In the genomic region with DNA sequence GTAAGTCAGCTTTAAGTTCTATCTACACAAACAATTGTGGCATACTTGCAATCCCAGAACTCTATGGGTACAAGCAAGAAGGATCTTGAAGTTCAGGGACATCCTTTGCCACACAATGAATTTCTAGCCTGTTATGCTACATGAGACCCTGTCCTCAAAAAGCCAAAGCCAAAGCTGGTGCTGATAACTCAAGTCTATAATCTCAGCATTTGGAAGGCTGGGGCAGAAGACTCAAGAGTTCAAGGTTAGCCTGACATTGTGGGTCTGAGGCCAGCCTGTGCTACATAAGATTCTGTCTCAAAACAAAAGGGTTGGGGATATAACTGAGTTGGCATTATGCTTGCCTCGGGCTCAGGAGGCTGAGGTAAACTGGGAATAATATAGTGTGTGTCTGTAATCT, we compare ENCODE assay signal across 9 mouse cellular contexts. TPM values are rescaled to one million over a fixed set of nuclear protein-coding genes. Genes with fewer than 3 reads are reported as not detected.
A peak's percentile ranks its signal among the peaks of the same experiment; 100 is the strongest.
DNase-seq lines count a peak whose midpoint lies in the region; ATAC-seq and TF ChIP-seq lines count a peak whose summit lies in the region.
"Had no signal": no experiment of that assay in that cellular context is flagged by ENCODE, and none has a peak within 500 bp of the region (broad histone marks: within the 10 kb centered on the region; RNA-seq: fewer than 3 reads in every experiment).

No protein-coding gene starts in this region.

- 63% methylated on average over 1 of the region's 1 CpGs for WGBS in lung, embryonic 16.5 days
- 67% methylated on average over 1 of the region's 1 CpGs for WGBS in forebrain, embryonic 13.5 days
- WGBS in limb, embryonic 14.5 days = 81% methylated on average over 1 of the region's 1 CpGs
- 59% methylated on average over 1 of the region's 1 CpGs for WGBS in stomach, embryonic 14.5 days
- 70% methylated on average over 1 of the region's 1 CpGs for WGBS in thymus, adult 2 months

- no peak overlapping the region for H3K27ac ChIP-seq in lung, embryonic 16.5 days (ENCODE audit: low read length)
- H3K27ac ChIP-seq in forebrain, embryonic 13.5 days = no peak overlapping the region
- H3K27ac ChIP-seq in limb, embryonic 14.5 days (replicated peaks; ENCODE audit: low read depth, low read length) = no peak overlapping the region
- H3K27ac ChIP-seq in stomach, embryonic 14.5 days (ENCODE audit: low read length) = no peak overlapping the region
- no peak overlapping the region for H3K27ac ChIP-seq in thymus, adult 2 months (ENCODE audit: control insufficient read depth, insufficient read depth, low read length)

- H3K4me2 ChIP-seq in lung, embryonic 16.5 days (ENCODE audit: low read depth, low read length) = peak overlapping the region; percentile 70
- peak overlapping the region; percentile 69 for H3K4me2 ChIP-seq in forebrain, embryonic 13.5 days
- peak overlapping the region; percentile 68 for H3K4me2 ChIP-seq in limb, embryonic 14.5 days (replicated peaks; ENCODE audit: low read depth, low read length, severe bottlenecking)
- peak overlapping the region; percentile 58 for H3K4me2 ChIP-seq in stomach, embryonic 14.5 days (replicated peaks; ENCODE audit: low read depth, low read length)

- no peak for TF ChIP-seq CTCF in thymus, adult 2 months (IDR thresholded peaks at IDR 0.05; ENCODE audit: borderline replicate concordance, control insufficient read depth, extremely low read depth, insufficient read depth, low read length, poor library complexity)

- H3K9me3 ChIP-seq in lung, embryonic 16.5 days (ENCODE audit: control insufficient read depth, low read length) = no peaks in the 10 kb centered on the region; the same call in 1 of the 2 replicates
- H3K9me3 ChIP-seq in forebrain, embryonic 13.5 days (replicated peaks) = no peaks in the 10 kb centered on the region
- H3K9me3 ChIP-seq in limb, embryonic 14.5 days (ENCODE audit: control insufficient read depth, low read length) = no peaks in the 10 kb centered on the region
- H3K9me3 ChIP-seq in stomach, embryonic 14.5 days (ENCODE audit: control insufficient read depth, low read depth, low read length) = no peaks in the 10 kb centered on the region; the same call in 1 of the 2 replicates

- peak overlapping the region; percentile 94 for H3K4me3 ChIP-seq in lung, embryonic 16.5 days (ENCODE audit: low read length)
- H3K4me3 ChIP-seq in forebrain, embryonic 13.5 days = peak overlapping the region; percentile 71
- H3K4me3 ChIP-seq in limb, embryonic 14.5 days (replicated peaks; ENCODE audit: low read length) = peak overlapping the region; percentile 82
- peak overlapping the region; percentile 56 for H3K4me3 ChIP-seq in stomach, embryonic 14.5 days (ENCODE audit: low read depth, low read length)
- no peak overlapping the region for H3K4me3 ChIP-seq in thymus, adult 2 months (ENCODE audit: control insufficient read depth, insufficient read depth, low read length)

- peak overlapping the region; percentile 27; the same call in 1 of the 2 replicates for H3K9ac ChIP-seq in lung, embryonic 16.5 days (ENCODE audit: low read length)
- peak overlapping the region; percentile 90; the same call in 1 of the 2 replicates for H3K9ac ChIP-seq in forebrain, embryonic 13.5 days
- no peak overlapping the region; the same call in 1 of the 2 replicates for H3K9ac ChIP-seq in limb, embryonic 14.5 days (ENCODE audit: low read depth, low read length, severe bottlenecking)
- no peak overlapping the region for H3K9ac ChIP-seq in stomach, embryonic 14.5 days (replicated peaks; ENCODE audit: low read depth, low read length)

- peaks cover 10% of the 10 kb centered on the region for H3K4me1 ChIP-seq in lung, embryonic 16.5 days (replicated peaks; ENCODE audit: control insufficient read depth, insufficient read depth, low read length)
- peaks cover 18% of the 10 kb centered on the region for H3K4me1 ChIP-seq in forebrain, embryonic 13.5 days
- H3K4me1 ChIP-seq in limb, embryonic 14.5 days (ENCODE audit: control insufficient read depth, insufficient read depth, low read length) = peaks cover 12% of the 10 kb centered on the region
- peaks cover 5% of the 10 kb centered on the region; the same call in 1 of the 2 replicates for H3K4me1 ChIP-seq in stomach, embryonic 14.5 days (ENCODE audit: control insufficient read depth, insufficient read depth, low read length)
- H3K4me1 ChIP-seq in thymus, adult 2 months (replicated peaks; ENCODE audit: control insufficient read depth, insufficient read depth, low read length) = peaks cover 6% of the 10 kb centered on the region

- no peak for ATAC-seq in lung, embryonic 16.5 days (ENCODE audit: low read depth)
- no peak for ATAC-seq in forebrain, embryonic 13.5 days
- no peak for ATAC-seq in limb, embryonic 14.5 days (ENCODE audit: low FRiP score, low read depth)
- ATAC-seq in stomach, embryonic 14.5 days (ENCODE audit: insufficient number of reproducible peaks, insufficient read depth, low FRiP score, low read depth) = no peak
- no peak for ATAC-seq in inflammation-experienced regulatory T-cells, adult 6 months

- TF ChIP-seq POLR2A in limb, embryonic 14.5 days (IDR thresholded peaks at IDR 0.05; ENCODE audit: borderline replicate concordance, extremely low read depth, insufficient read depth, insufficient read length) = no peak
- TF ChIP-seq POLR2A in thymus, adult 2 months (IDR thresholded peaks at IDR 0.05; ENCODE audit: control insufficient read depth, extremely low read depth, insufficient read depth, low read length, poor library complexity) = no peak

- DNase-seq in lung, adult 18-20 months = no peak
- DNase-seq in limb, embryonic 14.5 days (ENCODE audit: low spot score) = no peak
- no peak for DNase-seq in spleen, adult 12 weeks (ENCODE audit: low spot score)
- no peak for DNase-seq in thymus, adult 2 months
- DNase-seq: kidney, postnatal 25 days had no signal

- no peaks in the 10 kb centered on the region for H3K27me3 ChIP-seq in lung, embryonic 16.5 days (ENCODE audit: control insufficient read depth, insufficient read depth, low read depth, low read length)
- H3K27me3 ChIP-seq in forebrain, embryonic 13.5 days = no peaks in the 10 kb centered on the region
- H3K27me3 ChIP-seq in limb, embryonic 14.5 days (ENCODE audit: control insufficient read depth, insufficient read depth, low read length) = no peaks in the 10 kb centered on the region
- H3K27me3 ChIP-seq in stomach, embryonic 14.5 days (ENCODE audit: control insufficient read depth, insufficient read depth, low read length) = no peaks in the 10 kb centered on the region
- no peaks in the 10 kb centered on the region for H3K27me3 ChIP-seq in thymus, adult 2 months (ENCODE audit: control insufficient read depth, insufficient read depth, low read length)

- peaks cover 13% of the 10 kb centered on the region for H3K36me3 ChIP-seq in lung, embryonic 16.5 days (ENCODE audit: control insufficient read depth, insufficient read depth, low read length)
- H3K36me3 ChIP-seq in forebrain, embryonic 13.5 days (ENCODE audit: poor library complexity, severe bottlenecking) = peaks cover 9% of the 10 kb centered on the region
- peaks cover 17% of the 10 kb centered on the region for H3K36me3 ChIP-seq in limb, embryonic 14.5 days (ENCODE audit: control insufficient read depth, insufficient read depth, low read length)
- H3K36me3 ChIP-seq in stomach, embryonic 14.5 days (ENCODE audit: control insufficient read depth, insufficient read depth, low read length) = peaks cover 4% of the 10 kb centered on the region
- peaks cover 5% of the 10 kb centered on the region for H3K36me3 ChIP-seq in thymus, adult 2 months (ENCODE audit: control insufficient read depth, insufficient read depth, low read length)

RNA-seq across cellular contexts. Expression of gene Amn1, which starts 1.1 kb away (rescaled TPM):
- 25.9 and 34.5 TPM in 2 replicates for polyA plus RNA-seq in lung, embryonic 16.5 days (2015; fragmentation: Nextera tagmentation; extraction: Ambion mirVana)
- 95.6 and 98.2 TPM in 2 replicates for polyA plus RNA-seq in forebrain, embryonic 13.5 days (2015; fragmentation: Nextera tagmentation; extraction: Ambion mirVana)
- 22.2 and 23.2 TPM in 2 replicates for polyA plus RNA-seq in limb, embryonic 14.5 days (2012; rRNA removed)
- polyA plus RNA-seq in limb, embryonic 14.5 days (2014; fragmentation: Nextera tagmentation; extraction: Ambion mirVana) = 31.1 and 34.8 TPM in 2 replicates
- polyA plus RNA-seq in stomach, embryonic 14.5 days (2014; fragmentation: Nextera tagmentation; extraction: Ambion mirVana) = 31.7 and 37.0 TPM in 2 replicates
- 10 to 100 TPM; 24.8 to 29.4 (median 25.4) TPM for polyA plus RNA-seq in inflammation-experienced regulatory T-cells, adult 6 months (2017; shearing (Covaris generic))
- 7.4 and 11.3 TPM in 2 replicates for polyA plus RNA-seq in thymus, adult 2 months (2012; rRNA removed)

RNA-seq across cellular contexts. Expression of gene Etfbkmt, which starts 47.7 kb away (rescaled TPM):
- polyA plus RNA-seq in lung, embryonic 16.5 days (2015; fragmentation: Nextera tagmentation; extraction: Ambion mirVana) = 17.3 and 18.5 TPM in 2 replicates
- 8.3 TPM in 2 replicates for polyA plus RNA-seq in forebrain, embryonic 13.5 days (2015; fragmentation: Nextera tagmentation; extraction: Ambion mirVana)
- 13.5 and 15.0 TPM in 2 replicates for polyA plus RNA-seq in limb, embryonic 14.5 days (2012; rRNA removed)
- polyA plus RNA-seq in limb, embryonic 14.5 days (2014; fragmentation: Nextera tagmentation; extraction: Ambion mirVana) = 10.4 and 12.1 TPM in 2 replicates
- 18.8 and 19.1 TPM in 2 replicates for polyA plus RNA-seq in stomach, embryonic 14.5 days (2014; fragmentation: Nextera tagmentation; extraction: Ambion mirVana)
- 10 to 100 TPM; 42.0 to 73.9 (median 68.8) TPM for polyA plus RNA-seq in inflammation-experienced regulatory T-cells, adult 6 months (2017; shearing (Covaris generic))
- 5.1 and 6.2 TPM in 2 replicates for polyA plus RNA-seq in thymus, adult 2 months (2012; rRNA removed)

RNA-seq across cellular contexts. Expression of gene Gm10203, which starts 57.4 kb away (rescaled TPM):
- not detected in 2 replicates for polyA plus RNA-seq in lung, embryonic 16.5 days (2015; fragmentation: Nextera tagmentation; extraction: Ambion mirVana)
- not detected in 2 replicates for polyA plus RNA-seq in forebrain, embryonic 13.5 days (2015; fragmentation: Nextera tagmentation; extraction: Ambion mirVana)
- polyA plus RNA-seq in limb, embryonic 14.5 days (2012; rRNA removed) = not detected in 2 replicates
- polyA plus RNA-seq in limb, embryonic 14.5 days (2014; fragmentation: Nextera tagmentation; extraction: Ambion mirVana) = not detected in 2 replicates
- polyA plus RNA-seq in stomach, embryonic 14.5 days (2014; fragmentation: Nextera tagmentation; extraction: Ambion mirVana) = not detected in 2 replicates
- not detected for polyA plus RNA-seq in inflammation-experienced regulatory T-cells, adult 6 months (2017; shearing (Covaris generic))
- polyA plus RNA-seq in thymus, adult 2 months (2012; rRNA removed) = not detected in 2 replicates

Comparison
In these comparisons a context has a peak if more than half of its experiments do, and no peak if none do; other contexts are left out.
1. H3K9ac ChIP-seq: peak in lung, embryonic 16.5 days (single experiment) and forebrain, embryonic 13.5 days (single experiment); none in limb, embryonic 14.5 days (single experiment) and stomach, embryonic 14.5 days (single experiment).
2. Peak in every context shown above with its lines, with median percentiles within 50 percentile points of each other: H3K4me2 ChIP-seq.